Mouse (Mus musculus) thymus, postnatal 25 days (tissue): ENCODE measurements at regions not wholly inside any gene's neighbourhood (a gene's known extent, or its start where the extent isn't known, plus 50 kb on each side); places are given as distances from the start of the nearest gene placed in this dataset.
A peak's percentile ranks its signal among the peaks of the same experiment; 100 is the strongest.
"Not testable (repeated sequence)": the region's sequence is repeated elsewhere in the genome, so short reads cannot be mapped to it uniquely, and the experiment has no call there.

Experiments used
- DNase-seq: peaks from one replicate; pipeline ENCODE4 v3.0.0; 2022

DNA sequence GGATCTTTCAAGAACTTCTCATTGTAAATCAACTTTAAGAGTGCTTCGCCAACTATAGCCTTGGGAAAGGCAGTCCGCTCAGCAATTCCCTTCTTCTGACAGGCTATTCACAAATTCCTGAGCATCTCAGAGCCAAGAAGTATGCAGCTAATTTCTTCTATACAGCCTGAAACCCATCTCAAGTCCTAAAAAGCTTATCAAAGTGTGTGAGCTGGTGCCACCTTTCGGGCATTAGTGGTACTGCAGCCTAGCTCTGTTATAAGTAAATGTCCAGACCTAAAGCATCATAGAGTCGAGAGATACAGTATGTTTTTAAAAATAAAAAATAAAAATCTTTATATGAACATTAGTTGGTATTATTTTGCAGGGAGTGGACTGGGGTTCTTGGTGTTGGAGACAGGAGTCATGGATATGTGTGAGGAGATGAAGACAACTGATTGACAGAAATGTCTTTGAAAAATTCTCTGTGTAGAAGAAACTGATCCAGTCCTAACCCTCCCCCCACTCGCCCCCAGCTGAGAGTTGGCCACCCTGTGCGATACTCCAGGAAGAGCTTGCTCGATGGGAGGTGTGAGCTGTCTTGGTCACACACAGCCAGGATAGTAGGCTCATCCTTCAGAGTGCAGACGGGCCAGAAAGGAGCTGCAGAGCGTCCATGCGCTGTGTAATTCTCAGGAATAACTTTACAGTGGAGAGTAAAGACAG lies 56.4 kb downstream of the Bod1 start:
- peak; percentile 33 for DNase-seq

- DNase-seq, result no peak
Measured at GRCm38 (mm10) chr11:31614394-31614713, 57.3 kb downstream of the Bod1 start.

GRCm38 (mm10) chr11:31613688-31614393 lies 57.8 kb downstream of the Bod1 start:
- DNase-seq, result no peak

DNA sequence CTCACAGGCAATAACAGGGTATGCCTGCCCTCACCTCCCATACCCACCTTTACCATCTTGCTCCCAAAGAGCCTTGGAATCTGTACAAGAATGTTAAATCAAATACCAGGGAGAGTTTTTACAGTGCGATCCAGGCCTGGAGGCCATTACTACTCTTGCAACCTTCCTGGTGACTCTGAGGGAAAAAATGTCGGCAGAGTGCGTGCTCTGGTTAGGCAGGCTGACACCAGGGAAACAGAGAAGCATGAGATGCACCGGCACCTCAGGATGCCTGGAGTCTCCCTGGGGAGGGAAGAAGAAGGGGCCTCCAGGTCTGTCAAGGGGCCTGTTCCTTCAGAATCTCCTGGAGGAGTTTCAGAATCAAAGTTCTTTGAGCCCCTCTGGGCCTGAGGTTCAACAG lies 63.2 kb downstream of the Bod1 start:
- no peak for DNase-seq

GRCm38 (mm10) chr11:31601499-31601898 lies 70.2 kb downstream of the Bod1 start:
- DNase-seq, result no peak

GRCm38 (mm10) chr11:31593604-31594003 lies 78.1 kb downstream of the Bod1 start:
- DNase-seq, result no peak

DNA sequence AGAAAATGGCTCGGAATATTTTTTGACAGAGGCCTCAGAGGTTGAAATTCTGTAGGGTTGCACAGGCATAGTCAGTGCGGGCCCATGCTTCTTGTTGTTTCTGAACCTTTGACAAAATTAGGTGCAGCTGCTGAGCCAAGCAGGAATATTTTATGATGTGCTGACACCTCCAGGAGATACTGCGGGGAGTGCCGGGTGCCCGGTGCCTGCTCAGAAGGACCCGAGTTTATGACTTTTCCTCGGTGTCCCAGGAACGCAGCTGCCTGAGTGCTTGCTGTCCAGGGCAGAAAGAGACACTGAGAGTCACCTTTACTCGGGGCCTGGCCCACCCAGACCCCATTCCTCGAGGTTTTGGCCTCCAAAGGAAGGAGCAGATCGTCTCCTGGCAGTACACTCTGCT lies 79.6 kb downstream of the Bod1 start:
- DNase-seq, result no peak

GRCm38 (mm10) chr11:31591037-31591554 lies 80.6 kb downstream of the Bod1 start:
- no peak for DNase-seq

DNA sequence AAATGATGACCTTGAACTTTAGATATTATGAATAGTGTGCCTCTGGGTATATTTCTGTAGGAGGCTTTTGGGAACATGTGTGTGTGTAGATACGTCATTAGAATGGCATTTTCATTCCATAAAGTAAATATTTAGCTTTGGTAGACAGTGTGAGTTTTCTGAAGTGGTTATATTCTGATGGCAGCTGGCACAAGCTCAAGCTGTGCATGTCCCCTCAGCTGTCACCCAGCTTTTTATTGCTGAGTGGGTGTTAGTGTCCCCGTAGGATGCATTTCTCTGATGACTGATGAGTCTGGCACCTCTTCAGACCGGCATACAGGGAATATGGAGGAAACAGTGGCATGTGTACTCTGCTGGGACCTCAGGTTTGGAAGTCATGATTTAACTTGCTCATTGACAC lies 96.7 kb downstream of the Bod1 start:
- no peak for DNase-seq

DNA sequence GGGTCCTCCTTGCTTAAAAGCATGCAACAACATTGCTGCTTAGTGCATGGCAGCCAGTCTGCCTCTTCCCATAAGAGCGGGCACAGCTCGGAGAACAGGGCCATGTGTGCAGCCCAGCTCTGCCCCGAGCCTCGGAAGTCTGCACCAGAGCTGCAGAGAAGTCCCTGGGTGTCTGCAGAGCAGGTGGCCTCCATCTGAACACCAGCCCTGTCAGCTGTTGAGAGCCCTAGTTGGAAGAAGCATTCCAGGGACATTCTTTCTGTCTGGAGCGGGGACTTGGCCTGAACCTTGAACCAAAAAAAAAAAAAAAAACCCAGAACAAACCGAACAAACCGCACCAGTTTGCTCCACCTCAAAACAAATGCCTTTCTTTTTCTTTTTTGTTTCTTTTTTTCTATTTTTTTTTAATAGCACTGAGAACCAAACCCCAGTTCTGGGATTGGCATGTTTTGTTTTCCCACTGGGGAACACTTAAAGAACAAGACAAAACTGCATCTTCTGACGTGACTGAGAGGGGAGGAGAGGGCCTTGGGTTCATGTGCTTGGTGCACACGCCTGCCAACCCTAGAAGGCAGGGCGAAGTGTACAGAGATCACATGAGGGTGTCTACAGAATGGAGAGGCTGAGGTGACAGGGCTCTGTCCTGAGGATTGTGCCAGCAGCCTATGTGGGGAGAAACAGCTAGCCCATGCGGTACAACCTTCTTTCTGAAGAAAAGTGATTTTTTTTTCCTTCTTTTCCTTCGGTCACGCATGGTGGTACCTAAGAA lies 106.8 kb downstream of the Bod1 start:
- no peak for DNase-seq

DNA sequence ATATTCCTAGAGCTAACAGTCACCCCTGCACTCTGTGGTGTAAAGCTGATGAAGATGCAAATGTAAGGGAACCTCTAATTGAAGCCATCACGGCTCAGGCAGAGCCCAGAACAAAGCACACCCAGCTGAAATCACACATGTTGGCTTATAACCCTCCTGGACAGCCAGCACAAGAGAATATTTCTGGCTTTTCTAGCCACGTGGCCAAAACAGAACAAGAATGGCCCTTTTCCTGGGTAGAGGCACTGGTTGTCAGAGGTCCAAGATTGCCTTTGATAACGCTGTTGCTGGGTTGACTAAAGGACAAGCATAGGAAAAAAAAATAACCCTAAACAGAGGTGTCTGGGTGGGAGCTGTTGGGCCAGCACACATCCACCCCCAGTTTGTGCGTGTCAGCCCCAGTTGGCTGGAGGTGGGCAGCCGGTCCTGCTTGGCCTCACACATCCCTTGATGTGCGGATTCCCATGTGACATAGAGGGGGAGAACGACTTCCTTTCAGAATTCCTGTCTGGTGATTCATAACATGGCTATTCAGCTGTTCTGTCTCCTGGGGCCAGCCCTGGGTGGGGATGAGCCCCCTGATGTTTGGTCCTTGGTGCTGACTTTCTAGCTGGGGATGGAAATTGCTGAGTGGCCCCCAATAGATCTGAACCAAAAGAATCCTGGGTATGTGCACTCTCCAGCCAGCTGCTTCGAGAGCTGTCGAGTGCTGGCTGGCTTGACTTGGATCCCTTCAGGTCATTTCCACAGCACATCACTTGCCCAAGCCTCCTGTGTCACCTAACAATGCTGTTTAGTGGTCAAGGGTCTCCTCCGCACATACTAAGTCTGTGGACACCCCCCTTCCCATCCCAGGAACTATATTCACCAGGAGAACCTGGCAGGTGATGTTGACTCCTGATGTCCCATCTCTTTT lies 107.6 kb downstream of the Bod1 start:
- no peak for DNase-seq

DNA sequence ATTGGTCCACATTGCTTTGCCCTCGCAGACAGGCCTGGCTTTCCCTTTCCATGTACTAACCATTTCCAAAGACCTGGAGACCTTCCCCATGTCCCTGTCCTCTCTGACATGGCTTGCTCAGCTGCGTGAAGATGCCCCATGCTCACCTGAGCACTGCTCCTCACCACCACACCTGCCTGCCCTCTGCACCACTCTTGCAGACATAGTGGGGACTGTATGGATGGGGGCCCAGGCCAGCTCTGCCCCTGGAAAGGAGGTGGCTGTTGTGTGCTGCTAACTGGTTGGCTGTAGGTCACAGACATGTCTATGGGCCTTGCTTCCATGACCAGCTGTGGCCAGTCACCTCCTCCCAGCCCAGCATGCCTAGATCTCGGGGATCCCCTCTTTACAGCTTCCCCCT lies 108.7 kb downstream of the Bod1 start:
- no peak for DNase-seq

- no peak for DNase-seq
Measured at GRCm38 (mm10) chr11:31560775-31561174, 110.9 kb downstream of the Bod1 start.

DNA sequence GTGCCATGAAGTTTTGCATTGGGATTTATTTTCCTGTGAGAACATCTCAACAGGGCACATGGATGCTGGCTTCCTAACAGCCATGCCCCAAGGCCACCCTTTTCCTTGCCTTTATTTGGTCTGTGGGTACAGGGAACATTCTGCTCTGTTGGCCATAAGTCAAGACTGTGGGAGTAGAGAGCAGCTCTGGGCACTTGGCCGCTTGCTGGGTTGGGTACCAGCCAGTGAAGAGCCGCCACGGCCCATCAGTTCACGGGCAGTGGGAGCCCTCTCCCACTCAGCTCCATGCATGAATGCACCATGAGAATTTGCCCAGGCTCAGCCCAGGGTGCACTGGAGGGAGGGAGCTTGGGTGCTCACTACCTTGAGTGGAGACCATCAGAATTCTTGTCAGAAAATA lies 116.6 kb downstream of the Bod1 start:
- DNase-seq, result no peak

DNA sequence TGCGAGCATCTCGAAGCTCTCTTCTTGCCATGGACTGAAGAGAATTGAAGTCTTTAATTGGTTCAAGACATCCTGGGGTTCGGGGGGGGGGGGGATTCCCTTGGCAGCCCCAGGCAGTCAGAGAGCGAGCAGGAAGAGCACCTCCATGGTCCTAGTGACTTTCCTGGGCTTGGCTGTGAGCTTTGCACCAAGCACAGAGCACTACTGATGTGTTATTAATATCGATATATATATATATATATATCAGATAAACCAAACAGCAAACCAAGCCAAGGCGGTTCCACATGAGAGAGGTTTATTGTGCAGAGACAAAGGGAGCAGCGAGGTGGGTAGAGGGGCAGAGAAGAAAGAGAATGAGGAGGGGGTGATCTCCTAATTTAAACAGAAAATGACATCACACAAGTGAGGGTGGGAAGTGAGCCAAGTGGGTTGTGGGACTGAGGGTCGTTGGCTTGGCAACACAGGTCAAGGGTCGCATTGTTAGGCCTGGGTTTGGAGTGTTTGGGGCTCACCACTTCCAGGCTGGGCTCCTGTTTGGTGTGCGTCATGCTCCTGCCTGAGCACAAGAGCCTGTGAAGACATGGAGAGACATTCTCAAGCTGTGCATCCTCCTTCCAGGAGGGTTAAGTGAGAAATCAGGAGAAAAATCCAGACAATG lies 119.9 kb downstream of the Bod1 start:
- no peak for DNase-seq

DNA sequence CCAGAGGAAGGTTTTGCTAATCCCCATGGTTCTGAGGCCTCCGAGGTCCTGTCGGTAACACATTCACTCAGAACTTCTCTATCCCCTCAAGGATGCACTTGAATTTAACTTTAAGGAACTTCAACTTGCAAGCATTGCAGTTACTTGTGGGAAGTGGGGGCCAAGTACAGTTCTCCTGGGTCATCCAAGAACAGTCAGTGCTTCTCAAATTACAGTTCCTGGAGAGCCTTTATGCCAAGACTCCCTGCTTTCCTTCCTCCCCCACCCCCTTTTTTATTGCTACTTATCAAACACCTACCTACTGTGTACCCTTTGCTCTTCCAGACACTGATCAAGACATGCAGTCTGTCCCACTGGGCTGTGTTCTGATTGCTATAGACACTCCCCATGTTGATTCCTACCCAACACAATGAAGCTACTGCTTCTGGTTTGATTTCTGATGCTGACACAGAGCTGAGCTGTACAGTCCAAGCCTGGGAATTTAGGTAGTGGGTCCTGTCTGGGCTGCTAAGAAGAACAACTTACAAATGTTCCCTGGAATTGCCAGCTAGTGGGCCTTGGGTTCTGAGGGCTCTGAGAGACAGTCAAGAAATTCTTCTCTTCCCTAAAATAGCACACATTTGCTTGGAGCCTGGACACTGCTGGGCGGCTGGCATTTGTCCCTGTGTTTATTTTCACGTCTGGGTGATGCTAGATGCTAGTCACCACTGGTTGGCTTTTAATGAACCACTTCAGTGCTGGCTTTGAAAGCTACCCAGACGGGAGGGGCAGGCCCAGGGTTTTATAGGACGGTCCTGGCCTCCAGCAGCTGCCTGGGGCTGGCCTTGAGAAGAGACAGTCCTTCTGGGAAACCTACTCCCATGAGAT lies 120.7 kb downstream of the Bod1 start:
- DNase-seq, result no peak

DNA sequence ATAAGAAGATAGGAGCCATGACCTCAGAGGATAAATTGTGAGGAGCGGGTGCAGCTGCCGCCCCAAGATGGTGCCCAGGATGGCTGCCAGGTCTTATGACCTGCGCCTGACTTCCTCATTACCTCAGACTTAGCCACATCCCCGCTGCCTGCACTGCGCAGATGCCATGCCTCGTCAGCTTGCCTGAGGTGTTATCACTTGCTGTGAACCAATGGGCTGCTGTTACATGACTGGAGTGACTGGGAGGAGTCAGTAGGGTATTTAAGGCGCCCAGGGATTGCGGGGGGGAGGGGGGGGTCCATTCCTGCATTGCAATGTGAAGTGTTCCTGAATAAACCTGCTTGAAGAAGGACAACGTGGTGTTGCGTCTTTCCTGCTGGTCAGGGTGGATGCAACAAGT lies 126.2 kb downstream of the Bod1 start:
- DNase-seq, result not testable (repeated sequence)

- no peak for DNase-seq
Measured at GRCm38 (mm10) chr11:31542635-31543219, 129.0 kb downstream of the Bod1 start.

DNA sequence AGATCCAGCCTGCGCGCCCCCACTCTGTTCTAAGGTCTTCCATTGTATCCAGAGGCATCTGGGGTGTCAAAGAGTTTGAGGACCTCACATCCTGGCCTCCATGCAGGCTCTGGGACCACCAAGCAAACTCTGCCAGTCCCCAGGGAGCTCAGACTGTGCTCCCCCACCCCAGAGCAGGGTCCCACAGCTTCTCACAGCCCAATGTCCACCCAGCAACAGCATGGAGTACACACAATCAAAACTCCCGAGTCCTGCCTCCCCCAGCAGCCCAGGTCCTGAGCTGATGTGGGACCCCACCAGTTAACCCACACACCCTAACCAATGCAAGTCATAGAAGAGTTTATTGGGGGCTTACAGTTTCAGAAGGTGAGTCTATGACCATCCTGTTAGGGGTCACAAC lies 130.3 kb downstream of the Bod1 start:
- DNase-seq, result no peak

- no peak for DNase-seq
Measured at GRCm38 (mm10) chr11:31540816-31541215, 130.9 kb downstream of the Bod1 start.

- no peak for DNase-seq
Measured at GRCm38 (mm10) chr11:31531416-31531815, 140.3 kb downstream of the Bod1 start.
